Mouse (Mus musculus): ENCODE measurements around the gene Jund. TPM values are rescaled to one million over a fixed set of nuclear protein-coding genes. Genes with fewer than 3 reads are reported as not detected.

The Jund gene
- 206 and 213 TPM in 2 replicates for polyA plus RNA-seq (2016; fragmentation: Nextera tagmentation; extraction: Ambion mirVana)

DNA sequence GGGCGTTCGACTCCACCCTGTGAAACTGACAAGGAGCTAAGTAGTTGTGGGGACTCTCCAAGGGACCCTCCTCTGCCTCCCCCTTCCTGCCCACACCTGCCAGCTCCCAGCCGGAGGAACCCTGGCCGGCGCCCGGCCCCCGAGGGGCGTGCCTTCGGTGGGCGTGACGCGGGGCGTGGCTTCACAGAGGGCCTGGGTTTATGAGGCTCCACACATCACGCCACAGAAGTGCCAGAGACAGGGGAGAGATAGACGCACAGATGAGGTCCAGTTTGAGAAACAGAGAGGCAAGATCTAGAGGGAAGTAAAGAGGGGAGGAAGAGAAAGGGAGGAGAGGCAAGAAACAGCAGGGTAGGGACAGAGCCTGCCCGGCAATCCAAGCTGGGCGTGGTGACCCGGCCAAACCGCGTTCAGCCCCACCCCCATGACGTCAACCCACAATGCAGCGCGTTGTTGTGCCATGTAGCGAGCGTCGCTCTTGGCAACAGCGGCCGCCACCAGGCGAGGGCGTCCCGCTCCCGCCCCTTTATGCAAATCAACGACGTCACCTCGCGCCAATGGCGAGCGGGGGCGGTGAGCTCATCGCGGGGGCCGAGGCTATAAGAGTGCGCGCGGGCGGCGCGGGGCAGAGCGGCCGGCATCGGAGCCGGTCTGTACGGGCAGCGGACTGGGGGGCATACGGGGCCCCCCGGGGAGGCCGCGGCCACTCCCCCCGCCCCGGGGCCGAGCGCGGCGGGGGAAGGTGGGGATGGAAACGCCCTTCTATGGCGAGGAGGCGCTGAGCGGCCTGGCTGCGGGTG is at the start of gene Jund:
Gene Jund, plus strand, starts transcription at position 640 of the 800 bp plus-strand sequence.
- WGBS: under 1% methylated on average over 58 of the region's 69 CpGs
- peaks cover 56% of the 10 kb centered on the region for H3K4me1 ChIP-seq

DNA sequence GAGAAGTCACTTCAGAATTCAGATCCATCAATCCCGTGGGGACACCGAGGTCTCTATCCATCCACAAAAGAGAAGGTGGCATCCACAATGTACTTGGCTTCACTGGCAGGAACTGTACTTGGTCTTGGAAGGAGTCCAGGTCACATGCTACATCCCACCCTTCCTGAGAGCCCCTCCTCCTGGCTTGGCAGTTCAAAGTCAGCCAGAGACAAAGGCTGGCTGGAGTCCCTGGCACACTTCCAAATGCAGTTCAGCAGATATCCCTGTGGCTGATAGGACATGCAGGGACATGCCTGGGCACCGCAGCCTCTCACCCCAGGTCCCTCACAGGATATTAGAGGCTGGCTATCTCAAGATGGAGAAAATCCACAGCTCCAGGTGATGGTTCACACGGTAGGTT is 49.4 kb upstream of the Jund start:
- Histone ChIP-seq H3K9me3 (no peaks in the 10 kb centered on the region), H3K4me2 (replicated peaks) (no peak overlapping the region), H3K27me3 (no peaks in the 10 kb centered on the region), H3K27ac (replicated peaks) (peak overlapping the region; percentile 66), H3K4me1 (peaks cover 31% of the 10 kb centered on the region), H3K9ac (replicated peaks) (no peak overlapping the region), H3K36me3 (peaks cover 35% of the 10 kb centered on the region), H3K4me3 (no peak overlapping the region)
- 75% methylated on average over 4 of the region's 4 CpGs for WGBS
- ATAC-seq (ENCODE audit: low FRiP score, low read depth): peak; percentile 53

More for the DNA sequence above, at the start of gene Jund:
- peaks cover 7% of the 10 kb centered on the region; the same call in 1 of the 2 replicates for H3K27me3 ChIP-seq
- H3K4me2 ChIP-seq (replicated peaks): peak within 1 kb of the TSS; percentile 71
- H3K9ac ChIP-seq (replicated peaks): peak within 1 kb of the TSS; percentile 100
- H3K4me3 ChIP-seq: peak within 1 kb of the TSS; percentile 97
- 0 out of 2 replicates have a peak, but pooled peaks cover 5% of the 10 kb centered on the region for H3K36me3 ChIP-seq
- peak within 1 kb of the TSS; percentile 99 for H3K27ac ChIP-seq (replicated peaks)
- peak; percentile 83 for ATAC-seq (ENCODE audit: low FRiP score, low read depth)
- no peaks in the 10 kb centered on the region for H3K9me3 ChIP-seq

DNA sequence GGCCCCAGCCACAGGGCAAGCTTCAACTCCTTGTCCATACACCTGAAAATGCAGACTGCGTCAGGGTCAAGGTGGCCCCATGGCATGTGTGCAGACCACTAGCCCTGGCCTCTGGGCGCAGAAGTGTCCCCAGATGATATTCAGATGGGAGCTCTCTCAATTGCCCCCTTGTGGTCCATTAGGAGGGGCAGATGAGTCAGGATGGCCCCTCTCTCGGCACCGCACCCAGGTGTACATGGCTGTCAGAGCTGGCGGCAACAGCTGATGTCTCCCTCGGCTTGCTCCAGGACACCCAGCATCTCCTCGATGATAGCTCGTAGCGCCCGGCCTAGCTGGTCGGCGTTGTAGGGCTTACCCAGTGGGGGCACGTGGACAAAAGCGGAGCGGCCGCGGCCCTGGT is 48.4 kb upstream of the Jund start:
- H3K9me3 ChIP-seq: no peaks in the 10 kb centered on the region
- no peak overlapping the region for H3K9ac ChIP-seq (replicated peaks)
- H3K4me3 ChIP-seq: no peak overlapping the region
- no peak for ATAC-seq (ENCODE audit: low FRiP score, low read depth)
- H3K4me2 ChIP-seq (replicated peaks): no peak overlapping the region
- WGBS: 93% methylated on average over 17 of the region's 17 CpGs
- H3K27ac ChIP-seq (replicated peaks): 0 out of 2 replicates have a peak overlapping the region, but pooled peaks have one; percentile 6
- peaks cover 39% of the 10 kb centered on the region for H3K36me3 ChIP-seq
- peaks cover 37% of the 10 kb centered on the region for H3K4me1 ChIP-seq
- no peaks in the 10 kb centered on the region for H3K27me3 ChIP-seq

DNA sequence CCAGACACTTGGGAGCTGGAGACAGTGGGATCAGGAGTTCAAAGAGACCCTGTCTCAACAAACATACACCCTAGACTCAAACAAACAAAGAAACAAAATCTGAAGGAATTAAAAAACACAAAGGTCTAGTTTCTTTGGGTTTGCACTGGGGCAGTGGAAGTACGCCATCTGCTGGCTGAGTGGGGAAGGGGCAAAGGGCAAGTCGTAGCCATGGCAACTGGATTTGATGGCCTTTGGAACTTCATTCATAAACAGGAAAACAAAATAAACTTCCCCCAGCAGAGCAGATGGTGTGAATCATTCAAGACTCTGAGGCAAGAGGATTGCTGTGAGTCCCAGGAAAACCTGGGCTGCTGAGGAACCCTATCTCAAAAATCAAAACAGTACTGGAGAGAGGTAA is 45.5 kb upstream of the Jund start:
- Histone ChIP-seq H3K27ac (replicated peaks) (peak overlapping the region; percentile 25; the same call in 1 of the 2 replicates), H3K9ac (replicated peaks) (no peak overlapping the region), H3K9me3 (no peaks in the 10 kb centered on the region), H3K4me1 (peaks cover 56% of the 10 kb centered on the region), H3K4me3 (no peak overlapping the region), H3K4me2 (replicated peaks) (no peak overlapping the region), H3K36me3 (peaks cover 39% of the 10 kb centered on the region), H3K27me3 (no peaks in the 10 kb centered on the region)
- WGBS: 47% methylated on average over 2 of the region's 2 CpGs
- no peak for ATAC-seq (ENCODE audit: low FRiP score, low read depth)

DNA sequence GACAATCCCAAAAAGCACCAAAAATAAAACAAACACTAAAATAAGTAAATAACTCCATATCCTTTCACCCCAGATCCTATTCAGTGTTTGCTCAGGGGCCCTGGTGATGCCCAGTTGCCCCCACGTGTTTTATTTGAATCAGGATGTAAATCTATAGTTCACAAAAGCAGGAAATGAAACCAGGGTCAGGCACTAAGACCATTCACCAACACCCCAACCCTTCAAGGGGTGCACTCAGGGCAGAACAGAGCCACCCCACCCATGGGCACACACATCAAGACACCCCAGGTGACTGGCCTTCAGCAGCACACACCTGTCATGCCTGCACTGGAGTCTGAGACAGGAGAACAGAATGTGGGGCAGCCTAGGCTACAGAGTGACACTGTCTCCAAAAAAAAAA is 44.6 kb upstream of the Jund start:
- H3K9me3 ChIP-seq: no peaks in the 10 kb centered on the region
- no peaks in the 10 kb centered on the region for H3K27me3 ChIP-seq
- no peak overlapping the region for H3K4me2 ChIP-seq (replicated peaks)
- no peak overlapping the region for H3K9ac ChIP-seq (replicated peaks)
- peaks cover 60% of the 10 kb centered on the region for H3K4me1 ChIP-seq
- peaks cover 39% of the 10 kb centered on the region for H3K36me3 ChIP-seq
- ATAC-seq (ENCODE audit: low FRiP score, low read depth): no peak
- 62% methylated on average over 1 of the region's 1 CpGs for WGBS
- H3K4me3 ChIP-seq: no peak overlapping the region
- 0 out of 2 replicates have a peak overlapping the region, but pooled peaks have one; percentile 11 for H3K27ac ChIP-seq (replicated peaks)

DNA sequence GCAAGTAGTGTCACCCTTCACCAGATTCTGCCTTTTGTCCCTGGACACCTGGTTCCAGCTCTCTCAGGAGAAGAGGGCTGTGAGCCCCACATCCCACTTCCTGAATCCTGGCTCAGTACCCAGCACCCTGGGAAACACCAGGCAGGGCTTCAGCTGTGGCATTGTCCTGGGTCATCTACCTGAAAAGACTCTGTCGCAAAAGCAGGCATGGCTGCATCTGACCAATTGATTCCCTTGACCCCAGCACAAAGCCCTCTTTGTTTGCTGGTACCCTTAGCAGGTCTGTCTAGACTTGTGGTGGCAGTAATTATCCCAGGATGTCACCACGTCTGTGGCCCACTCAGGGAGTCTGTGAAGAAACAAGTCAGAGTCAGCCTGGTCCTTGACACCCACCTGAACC is 43.3 kb upstream of the Jund start:
- H3K9ac ChIP-seq (replicated peaks): no peak overlapping the region
- H3K4me1 ChIP-seq: peaks cover 60% of the 10 kb centered on the region
- WGBS: 9% methylated on average over 2 of the region's 2 CpGs
- H3K4me2 ChIP-seq (replicated peaks): no peak overlapping the region; the same call in 1 of the 2 replicates
- peaks cover 28% of the 10 kb centered on the region for H3K36me3 ChIP-seq
- H3K27ac ChIP-seq (replicated peaks): peak overlapping the region; percentile 96
- H3K4me3 ChIP-seq: no peak overlapping the region
- no peaks in the 10 kb centered on the region for H3K27me3 ChIP-seq
- H3K9me3 ChIP-seq: no peaks in the 10 kb centered on the region
- ATAC-seq (ENCODE audit: low FRiP score, low read depth): no peak

DNA sequence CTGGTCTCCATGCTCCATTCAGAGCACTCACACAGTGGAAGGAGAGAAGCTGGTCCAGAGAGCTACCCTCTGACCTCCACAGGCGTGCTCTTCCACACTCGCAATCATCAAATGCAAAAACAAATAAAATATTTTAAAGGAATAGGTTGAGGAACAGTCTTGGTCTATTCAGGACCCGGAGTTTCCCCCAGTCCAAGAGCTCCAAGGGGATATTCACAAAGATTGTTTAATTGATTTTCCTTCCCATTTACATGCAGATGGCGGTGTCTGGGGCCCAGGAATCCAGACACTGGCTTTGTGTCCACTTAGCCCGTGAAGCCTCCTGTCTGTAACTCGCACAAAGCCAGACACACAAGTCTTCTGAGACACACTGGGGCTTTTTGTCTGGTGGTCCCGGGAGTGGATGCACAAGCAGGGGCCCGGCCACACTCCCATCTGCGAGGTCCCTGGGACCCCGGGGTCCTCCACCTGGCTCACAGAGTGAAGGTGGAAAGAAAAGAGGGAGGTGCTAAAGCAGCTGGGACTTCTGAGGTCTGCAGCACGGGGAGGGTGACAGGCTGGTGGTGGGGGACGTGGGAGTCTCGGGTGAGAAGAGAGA is 42.5 kb upstream of the Jund start:
- Histone ChIP-seq H3K9me3 (no peaks in the 10 kb centered on the region), H3K4me3 (no peak overlapping the region), H3K27ac (replicated peaks) (peak overlapping the region; percentile 96), H3K4me1 (peaks cover 61% of the 10 kb centered on the region), H3K9ac (replicated peaks) (peak overlapping the region; percentile 28; the same call in 1 of the 2 replicates), H3K27me3 (no peaks in the 10 kb centered on the region), H3K36me3 (peaks cover 20% of the 10 kb centered on the region), H3K4me2 (replicated peaks) (peak overlapping the region; percentile 30; the same call in 1 of the 2 replicates)
- ATAC-seq (ENCODE audit: low FRiP score, low read depth): peak; percentile 52
- 20% methylated on average over 13 of the region's 13 CpGs for WGBS

DNA sequence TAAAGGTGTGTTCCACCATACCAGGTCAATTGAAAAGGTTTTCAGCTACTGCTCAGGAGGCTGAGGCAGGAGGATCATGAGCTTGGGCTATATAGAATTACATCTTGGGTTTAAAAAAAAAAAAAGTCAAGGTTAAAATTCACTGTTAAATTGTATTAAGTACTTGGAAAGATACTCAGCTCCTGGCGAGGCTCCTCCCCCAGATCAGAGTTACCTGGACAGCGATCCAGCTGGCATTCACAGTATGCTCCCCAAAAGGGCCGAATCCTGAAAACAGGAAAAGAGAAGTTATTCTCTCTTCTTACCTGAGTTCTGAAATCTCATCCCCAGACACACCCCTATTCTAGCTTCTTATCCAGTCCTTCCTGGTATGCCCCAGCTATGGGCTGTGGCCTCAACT is 41.5 kb upstream of the Jund start:
- Histone ChIP-seq H3K4me3 (peak overlapping the region; percentile 76), H3K36me3 (peaks cover 11% of the 10 kb centered on the region), H3K9ac (replicated peaks) (0 out of 2 replicates have a peak overlapping the region, but pooled peaks have one; percentile 85), H3K27me3 (no peaks in the 10 kb centered on the region), H3K27ac (replicated peaks) (peak overlapping the region; percentile 96), H3K4me2 (replicated peaks) (peak overlapping the region; percentile 86), H3K9me3 (no peaks in the 10 kb centered on the region), H3K4me1 (peaks cover 61% of the 10 kb centered on the region)
- ATAC-seq (ENCODE audit: low FRiP score, low read depth): no peak
- 94% methylated on average over 3 of the region's 3 CpGs for WGBS

DNA sequence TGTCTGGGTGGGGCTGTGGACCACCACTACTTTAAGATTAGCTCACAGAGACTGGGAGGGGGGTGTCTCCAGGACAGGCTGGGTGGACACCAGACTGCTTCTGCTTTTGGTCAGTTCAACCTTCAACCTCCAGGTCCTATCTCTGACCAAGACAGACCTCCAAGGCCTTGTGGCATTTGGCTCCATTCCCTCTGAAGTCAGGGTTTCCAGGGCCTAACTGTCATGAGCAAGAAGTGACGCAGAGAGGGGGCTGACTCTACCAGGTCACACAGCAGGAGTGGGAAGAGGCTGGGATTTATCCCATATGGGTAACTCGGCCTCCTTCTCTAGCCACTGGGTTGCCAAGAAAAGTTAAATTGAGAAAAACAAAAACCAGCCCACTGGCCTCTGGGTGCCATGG is 41.0 kb upstream of the Jund start:
- WGBS: 84% methylated on average over 2 of the region's 2 CpGs
- Histone ChIP-seq H3K4me2 (replicated peaks) (peak overlapping the region; percentile 86), H3K9me3 (no peaks in the 10 kb centered on the region), H3K27me3 (no peaks in the 10 kb centered on the region), H3K4me3 (peak overlapping the region; percentile 76), H3K9ac (replicated peaks) (peak overlapping the region; percentile 85), H3K4me1 (peaks cover 61% of the 10 kb centered on the region), H3K27ac (replicated peaks) (peak overlapping the region; percentile 96), H3K36me3 (peaks cover 5% of the 10 kb centered on the region; the same call in 1 of the 2 replicates)
- ATAC-seq (ENCODE audit: low FRiP score, low read depth): no peak

DNA sequence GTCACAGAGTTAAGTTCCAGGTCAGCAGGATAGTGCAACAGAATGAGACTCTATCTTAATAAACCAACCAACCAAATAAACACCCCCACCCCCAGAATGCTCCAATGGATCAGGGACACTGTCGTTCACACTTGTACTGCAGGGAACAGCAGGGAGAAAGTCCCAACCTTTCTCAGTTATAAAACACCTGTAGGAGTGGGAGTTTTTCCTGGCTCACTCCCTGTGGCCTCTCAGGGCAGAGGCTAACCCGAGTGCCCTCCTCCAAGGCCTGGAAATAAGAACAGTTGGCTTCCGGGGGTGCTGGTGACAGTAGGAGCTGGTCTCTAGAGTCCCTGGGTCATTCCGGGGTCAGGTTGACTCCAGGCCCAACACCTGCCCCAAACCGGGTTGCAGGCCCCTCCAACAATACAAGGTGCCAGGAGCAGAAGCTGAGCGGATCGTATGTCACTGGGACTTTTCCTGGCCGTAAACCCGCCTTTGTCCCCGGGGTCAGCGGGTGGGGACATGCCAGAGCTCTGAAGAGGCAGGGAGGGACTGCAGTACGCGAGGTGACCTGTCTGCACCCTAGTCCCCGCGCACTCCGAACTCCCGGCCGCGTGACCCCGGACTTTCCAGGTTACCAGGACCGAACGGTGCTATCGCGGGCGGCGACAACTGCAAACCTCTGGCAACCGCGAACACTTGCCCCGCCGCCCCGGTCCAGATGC is 39.7 kb upstream of the Jund start:
- WGBS: 2% methylated on average over 31 of the region's 31 CpGs
- peaks cover 4% of the 10 kb centered on the region; the same call in 1 of the 2 replicates for H3K36me3 ChIP-seq
- peak overlapping the region; percentile 69 for H3K27ac ChIP-seq (replicated peaks)
- H3K4me2 ChIP-seq (replicated peaks): peak overlapping the region; percentile 86
- peak overlapping the region; percentile 76 for H3K4me3 ChIP-seq
- H3K9me3 ChIP-seq: no peaks in the 10 kb centered on the region
- H3K9ac ChIP-seq (replicated peaks): peak overlapping the region; percentile 85
- H3K4me1 ChIP-seq: peaks cover 54% of the 10 kb centered on the region
- H3K27me3 ChIP-seq: no peaks in the 10 kb centered on the region
- peak; percentile 0; the same call in 1 of the 2 replicates for ATAC-seq (ENCODE audit: low FRiP score, low read depth)

DNA sequence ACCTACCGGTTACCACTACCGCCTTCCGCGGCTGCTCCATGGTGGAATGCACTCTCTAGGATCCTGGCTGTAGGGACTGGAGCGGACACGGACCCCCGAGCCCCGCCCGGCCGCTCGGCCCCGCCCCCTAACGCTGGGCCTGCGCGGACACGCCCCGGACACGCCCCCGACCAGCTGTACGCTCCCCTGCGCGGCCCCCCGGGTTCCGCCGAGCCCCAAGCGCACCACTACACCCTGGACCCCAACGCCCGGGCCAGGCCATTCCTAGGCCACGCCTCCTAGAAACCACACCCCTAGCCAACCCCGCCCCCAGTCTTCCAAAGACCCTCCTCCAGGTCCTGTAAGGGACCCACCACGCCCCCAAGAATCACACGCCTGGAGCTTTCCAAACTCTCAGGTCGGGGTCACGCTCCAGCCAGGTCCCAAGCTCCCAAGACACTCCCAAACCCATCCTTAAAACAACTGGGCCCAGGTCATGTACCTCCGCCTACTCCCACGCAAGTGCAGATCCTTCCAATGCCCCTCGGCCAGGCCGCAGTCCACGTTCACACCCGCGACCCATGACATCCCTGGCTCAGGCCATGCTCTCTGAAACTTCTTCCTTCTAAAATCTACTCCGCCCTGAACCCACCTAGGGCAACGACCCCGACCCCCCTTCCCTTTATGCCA is 39.0 kb upstream of the Jund start:
- Histone ChIP-seq H3K9ac (replicated peaks) (peak overlapping the region; percentile 85), H3K9me3 (no peaks in the 10 kb centered on the region), H3K36me3 (peaks cover under 1% of the 10 kb centered on the region; the same call in 1 of the 2 replicates), H3K27me3 (no peaks in the 10 kb centered on the region), H3K4me1 (peaks cover 53% of the 10 kb centered on the region), H3K4me3 (peak overlapping the region; percentile 76), H3K4me2 (replicated peaks) (peak overlapping the region; percentile 86), H3K27ac (replicated peaks) (peak overlapping the region; percentile 69)
- peak; percentile 90 for ATAC-seq (ENCODE audit: low FRiP score, low read depth)
- 2% methylated on average over 43 of the region's 44 CpGs for WGBS
